Mouse (Mus musculus) spleen, adult 2 months (tissue): ENCODE measurements around the gene Fhl2. TPM values are rescaled to one million over a fixed set of nuclear protein-coding genes. Genes with fewer than 3 reads are reported as not detected.
"Not testable (repeated sequence)": the region's sequence is repeated elsewhere in the genome, so short reads cannot be mapped to it uniquely, and the experiment has no call there.

Experiments used
- DNase-seq, 2 experiments: peaks; one replicate each; pipeline versions ENCODE4 v3.0.0 to v3.0.0-alpha.2; 2012 to 2021; ENCODE audit warnings: low spot score in 2 of 2, low read depth in 1 of 2
- H3K27ac ChIP-seq: fragments of 200-500 bp; 2 replicates; pipeline ENCODE4 v1.5.1; 2012; ENCODE audit warnings: low read length, inconsistent platforms; ENCODE audit not compliant: insufficient read depth
- H3K27me3 ChIP-seq: fragments of 200-500 bp; 2 replicates; pipeline ENCODE4 v1.6.1; 2012; ENCODE audit warnings: mild to moderate bottlenecking, moderate library complexity, low read length, inconsistent platforms; ENCODE audit not compliant: control insufficient read depth, insufficient read depth
- H3K36me3 ChIP-seq: fragments of 200-500 bp; 2 replicates; pipeline ENCODE4 v1.6.1; 2012; ENCODE audit warnings: mild to moderate bottlenecking, low read length, inconsistent platforms; ENCODE audit not compliant: control insufficient read depth, insufficient read depth
- H3K4me1 ChIP-seq: fragments of 200-500 bp; 2 replicates; pipeline ENCODE4 v1.6.1; 2011; ENCODE audit warnings: inconsistent platforms; ENCODE audit not compliant: control insufficient read depth, insufficient read depth, insufficient read length
- H3K4me3 ChIP-seq: fragments of 200-500 bp; 2 replicates; pipeline ENCODE4 v1.5.1; 2011; ENCODE audit warnings: mild to moderate bottlenecking, inconsistent platforms; ENCODE audit not compliant: insufficient read depth, insufficient read length; ENCODE audit errors: extremely low read depth
- CTCF ChIP-seq: fragments of 200-500 bp; IDR thresholded peaks from 2 replicates; pipeline ENCODE4 v1.5.1; 2011; ENCODE audit warnings: mild to moderate bottlenecking, inconsistent platforms; ENCODE audit not compliant: insufficient read depth, insufficient read length, insufficient replicate concordance; ENCODE audit errors: extremely low read depth
- POLR2A ChIP-seq: fragments of 200-500 bp; IDR thresholded peaks from 2 replicates; pipeline ENCODE4 v1.6.1; 2011; ENCODE audit warnings: low read depth, low read length, inconsistent platforms
- WGBS: fragments of 180-500 bp; shearing (Covaris S2); methylation state at CpG from one replicate; pipeline ENCODE4 v1.1.7; 2018; 5-methylcytosine and 5-hydroxymethylcytosine counted together
- polyA plus RNA-seq: library from polyadenylated mRNA; depleted of rRNA; stranded (reverse); fragments of >200 nt; gene quantifications from 2 replicates; pipeline ENCODE4 v1.2.3, GENCODE M21; 2012

The Fhl2 gene
- polyA plus RNA-seq, 1 experiment, result 1.8 TPM

DNA sequence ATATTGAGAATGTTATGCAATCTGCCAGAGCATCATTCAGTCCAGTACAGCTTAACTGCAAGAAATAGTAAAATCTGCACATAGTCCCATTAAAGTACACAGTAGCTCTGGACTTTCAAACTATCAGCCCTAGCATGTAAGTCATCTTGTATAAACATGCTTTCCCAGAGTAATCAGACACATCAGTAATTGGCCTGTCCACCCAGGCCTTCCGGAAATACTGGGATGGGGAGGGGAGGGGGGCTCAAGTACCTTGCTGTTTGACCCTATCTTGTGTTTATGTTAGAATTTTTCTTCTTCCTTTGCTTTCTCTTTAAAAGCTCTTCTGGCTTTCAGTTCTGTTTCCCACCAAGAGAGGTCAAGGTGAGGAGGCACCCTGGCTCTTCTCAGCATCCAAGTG, 725 bp downstream of the Fhl2 start:
- WGBS, result 96% methylated on average over 1 of the region's 1 CpGs
- Histone ChIP-seq H3K27me3 (no peaks in the 10 kb centered on the region), H3K27ac (no peak overlapping the region), H3K4me3 (no peak overlapping the region), H3K36me3 (no peaks in the 10 kb centered on the region), H3K4me1 (no peaks in the 10 kb centered on the region)
- DNase-seq, result no peak
- no peak for TF ChIP-seq CTCF

DNA sequence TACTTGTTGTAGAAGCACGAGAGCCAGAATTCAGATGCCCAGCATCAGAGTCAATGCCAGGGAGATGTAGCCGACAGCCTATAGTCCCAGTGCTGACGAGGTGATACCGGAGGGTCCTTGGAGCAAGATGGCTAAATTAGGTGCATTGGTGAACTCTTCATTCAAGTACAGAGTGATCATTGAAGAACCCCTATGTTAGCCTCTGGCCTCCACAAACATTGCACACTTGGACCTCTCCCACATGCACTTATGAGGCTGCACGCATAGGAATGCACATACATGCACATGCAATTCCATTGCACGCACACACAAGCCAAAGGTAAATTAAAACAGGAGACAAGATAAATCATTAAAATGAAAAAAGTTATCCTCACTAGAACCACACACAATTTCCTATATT, 3.4 kb downstream of the Fhl2 start:
- no peak for TF ChIP-seq CTCF
- Histone ChIP-seq H3K4me1 (no peaks in the 10 kb centered on the region), H3K27me3 (no peaks in the 10 kb centered on the region), H3K36me3 (no peaks in the 10 kb centered on the region), H3K4me3 (no peak overlapping the region), H3K27ac (no peak overlapping the region)
- 95% methylated on average over 6 of the region's 6 CpGs for WGBS
- DNase-seq, result no peak

DNA sequence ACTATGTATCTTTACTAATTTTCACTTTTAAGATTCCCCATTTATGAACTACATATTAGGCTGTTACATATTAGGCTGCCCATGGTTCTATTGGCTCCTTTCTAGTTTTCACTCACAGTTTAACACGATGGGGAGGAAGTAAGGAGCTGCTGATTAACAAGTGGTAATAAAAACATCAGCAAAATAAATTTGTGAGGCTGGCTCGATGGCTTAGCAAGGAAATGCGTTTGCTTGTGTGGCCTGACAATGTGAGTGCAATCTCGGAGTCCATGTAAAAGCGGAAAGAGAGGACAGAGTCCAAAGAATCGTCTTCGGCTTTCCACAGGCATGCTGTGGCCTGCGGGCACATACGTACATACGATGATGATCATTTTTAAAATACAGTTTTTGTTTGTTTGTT, 4.3 kb downstream of the Fhl2 start:
- H3K27ac ChIP-seq, result no peak overlapping the region
- no peak overlapping the region for H3K4me3 ChIP-seq
- H3K27me3 ChIP-seq, result no peaks in the 10 kb centered on the region
- DNase-seq, result no peak
- 74% methylated on average over 10 of the region's 10 CpGs for WGBS
- no peaks in the 10 kb centered on the region for H3K36me3 ChIP-seq
- TF ChIP-seq CTCF (no peak), POLR2A (no peak)
- H3K4me1 ChIP-seq, result no peaks in the 10 kb centered on the region

DNA sequence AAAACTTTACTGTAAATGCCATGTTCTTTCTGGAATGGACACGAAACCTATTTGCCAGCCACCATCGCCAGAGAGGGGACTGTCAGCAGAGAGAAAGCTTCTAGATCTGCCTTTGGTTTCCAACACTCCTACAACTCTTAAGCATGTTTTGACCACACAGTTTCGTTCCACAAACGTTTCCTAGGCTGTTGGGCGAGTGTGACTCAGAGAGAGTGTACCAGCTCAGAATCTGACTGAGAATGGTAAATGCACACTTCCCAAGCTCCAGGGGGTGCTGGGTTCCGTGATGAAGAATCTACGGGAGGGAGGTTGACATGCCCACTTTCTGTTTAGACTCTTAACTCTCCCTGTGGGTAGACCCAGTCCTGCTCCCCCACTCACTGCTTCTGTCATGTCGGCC, 5.7 kb downstream of the Fhl2 start:
- no peak overlapping the region for H3K27ac ChIP-seq
- no peaks in the 10 kb centered on the region for H3K4me1 ChIP-seq
- DNase-seq, result no peak
- no peaks in the 10 kb centered on the region for H3K36me3 ChIP-seq
- H3K27me3 ChIP-seq, result no peaks in the 10 kb centered on the region
- TF ChIP-seq POLR2A (no peak), CTCF (no peak)
- WGBS, result 85% methylated on average over 8 of the region's 8 CpGs
- H3K4me3 ChIP-seq, result no peak overlapping the region

DNA sequence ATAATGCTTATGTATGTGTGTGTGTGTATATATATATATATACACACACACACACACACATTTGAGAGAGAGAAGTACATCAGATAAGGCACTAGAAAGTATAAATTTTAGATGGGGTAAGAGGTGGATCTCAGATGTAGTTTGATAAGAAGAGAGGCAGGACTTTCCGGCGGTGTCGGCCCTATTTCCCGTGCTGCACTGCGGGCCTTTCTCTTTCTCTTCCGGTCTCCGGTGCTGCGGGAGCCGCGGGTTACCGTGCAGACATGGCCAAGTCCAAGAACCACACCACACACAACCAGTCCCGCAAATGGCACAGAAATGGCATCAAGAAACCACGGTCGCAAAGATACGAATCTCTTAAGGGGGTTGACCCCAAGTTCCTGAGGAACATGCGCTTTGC, 7.9 kb downstream of the Fhl2 start:
- DNase-seq, result not testable (repeated sequence)
- 95% methylated on average over 12 of the region's 16 CpGs for WGBS

DNA sequence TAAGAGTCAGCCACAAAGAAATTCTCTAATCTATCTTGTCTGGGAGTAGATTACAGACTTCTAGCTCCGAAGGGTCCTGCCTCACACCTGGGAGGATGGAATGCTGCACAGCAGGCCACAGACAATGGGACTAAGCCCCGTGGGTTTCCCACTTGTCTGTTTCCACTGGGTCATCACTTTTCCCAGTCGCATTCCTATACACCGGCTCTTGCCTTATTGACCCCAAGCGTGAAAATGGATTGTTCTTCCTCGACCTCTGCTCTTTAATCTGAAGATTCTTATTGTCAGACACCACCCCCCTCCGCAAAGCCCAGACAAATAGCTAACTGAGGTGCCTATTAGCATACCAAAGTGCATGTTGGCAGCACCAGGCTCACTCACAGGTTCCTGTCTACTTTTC, 10.4 kb downstream of the Fhl2 start:
- DNase-seq, result no peak
- H3K4me3 ChIP-seq, result no peak overlapping the region
- WGBS, result 83% methylated on average over 7 of the region's 7 CpGs
- H3K27ac ChIP-seq, result no peak overlapping the region
- no peaks in the 10 kb centered on the region for H3K36me3 ChIP-seq
- TF ChIP-seq CTCF (no peak), POLR2A (no peak)
- H3K27me3 ChIP-seq, result no peaks in the 10 kb centered on the region
- no peaks in the 10 kb centered on the region for H3K4me1 ChIP-seq

More for the DNA sequence above, 7.9 kb downstream of the Fhl2 start:
- not testable (repeated sequence) for H3K4me1 ChIP-seq, H3K4me3 ChIP-seq, H3K27ac ChIP-seq, H3K36me3 ChIP-seq, H3K27me3 ChIP-seq

DNA sequence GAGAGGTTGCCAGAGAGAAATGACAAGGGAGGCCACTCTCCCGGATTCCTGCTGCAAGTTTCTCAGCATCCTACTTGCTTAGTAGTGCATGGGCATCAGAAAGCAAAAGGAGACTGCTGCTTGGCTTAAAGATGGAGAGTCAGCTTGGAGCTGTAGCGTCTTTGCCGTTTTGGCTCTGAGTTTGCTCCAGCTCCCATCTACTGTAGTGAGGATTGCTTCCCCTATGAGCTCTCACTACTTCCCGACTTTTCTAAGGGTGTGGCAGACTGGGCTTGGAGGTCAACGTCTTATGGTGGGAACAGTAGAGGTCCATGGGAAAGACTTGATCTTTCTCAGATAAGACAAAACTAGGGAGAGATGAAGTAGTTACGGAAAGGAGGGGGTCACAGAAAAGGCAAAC, 15.9 kb downstream of the Fhl2 start:
- WGBS, result 76% methylated on average over 6 of the region's 6 CpGs
- H3K4me3 ChIP-seq, result no peak overlapping the region
- TF ChIP-seq POLR2A (no peak), CTCF (no peak)
- H3K27ac ChIP-seq, result no peak overlapping the region
- DNase-seq, result no peak
- H3K36me3 ChIP-seq, result no peaks in the 10 kb centered on the region
- no peaks in the 10 kb centered on the region for H3K4me1 ChIP-seq
- H3K27me3 ChIP-seq, result no peaks in the 10 kb centered on the region

DNA sequence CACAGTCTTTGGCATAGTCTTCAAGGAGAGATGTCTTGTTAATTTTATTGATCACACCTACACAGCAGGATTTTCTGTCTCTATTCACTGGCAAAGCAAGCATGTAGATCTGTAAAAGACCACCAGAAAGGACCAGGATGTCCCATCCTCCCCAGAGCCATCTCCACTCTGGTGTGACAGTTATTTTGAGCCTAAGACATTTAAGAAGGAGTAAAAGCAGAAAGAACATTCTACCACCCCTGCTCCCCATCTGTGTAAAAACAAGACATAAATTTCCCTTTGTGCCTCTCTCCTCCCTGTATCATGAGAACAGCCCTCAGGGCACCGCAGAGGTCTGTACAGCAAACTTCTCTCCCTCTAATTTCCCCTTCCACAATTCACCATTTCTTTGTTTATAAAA, 18.0 kb downstream of the Fhl2 start:
- TF ChIP-seq POLR2A (no peak), CTCF (no peak)
- no peak for DNase-seq
- Histone ChIP-seq H3K27me3 (no peaks in the 10 kb centered on the region), H3K4me3 (no peak overlapping the region), H3K4me1 (no peaks in the 10 kb centered on the region), H3K27ac (no peak overlapping the region), H3K36me3 (no peaks in the 10 kb centered on the region)
- WGBS, result 88% methylated on average over 1 of the region's 1 CpGs
